Mouse (Mus musculus) cortical plate, adult 2 months (tissue): Measurements from ENCODE around the gene Lrp6. TPM values are rescaled to one million over a fixed set of nuclear protein-coding genes. Genes with fewer than 3 reads are reported as not detected.

Experiments
- H3K27ac ChIP-seq: fragments of 200-500 bp; 2 replicates; pipeline ENCODE4 v1.5.1; 2012; ENCODE audit warnings: low read length, control low read depth, inconsistent platforms; ENCODE audit not compliant: insufficient read depth
- H3K4me1 ChIP-seq: fragments of 200-500 bp; 2 replicates; pipeline ENCODE4 v1.6.1; 2011; ENCODE audit warnings: low read length; ENCODE audit not compliant: control insufficient read depth, insufficient read depth
- H3K4me3 ChIP-seq: fragments of 200-500 bp; 2 replicates; pipeline ENCODE4 v1.5.1; 2011; ENCODE audit warnings: mild to moderate bottlenecking, low read length, control low read depth; ENCODE audit not compliant: insufficient read depth
- CTCF ChIP-seq: fragments of 200-500 bp; IDR thresholded peaks from 2 replicates; pipeline ENCODE4 v1.5.1; 2011; ENCODE audit warnings: mild to moderate bottlenecking, control low read depth, low read length; ENCODE audit not compliant: insufficient read depth; ENCODE audit errors: extremely low read depth
- POLR2A ChIP-seq: fragments of 200-500 bp; IDR thresholded peaks from 2 replicates; pipeline ENCODE4 v1.6.1; 2011; ENCODE audit warnings: mild to moderate bottlenecking, low read length, control low read depth; ENCODE audit not compliant: insufficient read depth; ENCODE audit errors: extremely low read depth
- polyA plus RNA-seq: library from polyadenylated mRNA; depleted of rRNA; stranded (reverse); fragments of >200 nt; gene quantifications from 2 replicates; pipeline ENCODE4 v1.2.3, GENCODE M21; 2012

Lrp6 gene
- polyA plus RNA-seq, 1 experiment = 25.3 TPM

GRCm38 (mm10) chr6:134489637-134490036 lies 77.1 kb downstream of the Lrp6 start:
- H3K27ac ChIP-seq = no peak overlapping the region
- no peaks in the 10 kb centered on the region for H3K4me1 ChIP-seq
- no peak overlapping the region for H3K4me3 ChIP-seq
- TF ChIP-seq POLR2A (no peak), CTCF (no peak)

- Histone ChIP-seq H3K4me1 (no peaks in the 10 kb centered on the region), H3K27ac (no peak overlapping the region), H3K4me3 (no peak overlapping the region)
- TF ChIP-seq POLR2A (no peak), CTCF (no peak)
These were observed 77.6 kb downstream of the Lrp6 start for GRCm38 (mm10) chr6:134489130-134489529.

- H3K4me3 ChIP-seq = no peak overlapping the region
- TF ChIP-seq CTCF (no peak), POLR2A (no peak)
These were observed 80.4 kb downstream of the Lrp6 start for GRCm38 (mm10) chr6:134486318-134486717.

GRCm38 (mm10) chr6:134479481-134479880 lies 87.3 kb downstream of the Lrp6 start:
- no peak for TF ChIP-seq POLR2A
- TF ChIP-seq CTCF = no peak
- Histone ChIP-seq H3K27ac (no peak overlapping the region), H3K4me3 (no peak overlapping the region), H3K4me1 (peaks cover 2% of the 10 kb centered on the region)

More at GRCm38 (mm10) chr6:134486318-134486717, 80.4 kb downstream of the Lrp6 start:
- Histone ChIP-seq H3K27ac (no peak overlapping the region), H3K4me1 (no peaks in the 10 kb centered on the region)

GRCm38 (mm10) chr6:134473143-134473561 lies 93.6 kb downstream of the Lrp6 start:
- Histone ChIP-seq H3K4me3 (no peak overlapping the region), H3K4me1 (peaks cover 2% of the 10 kb centered on the region), H3K27ac (no peak overlapping the region)
- TF ChIP-seq CTCF = no peak
- no peak for TF ChIP-seq POLR2A

- TF ChIP-seq CTCF (no peak), POLR2A (no peak)
- H3K4me1 ChIP-seq = no peaks in the 10 kb centered on the region
- H3K4me3 ChIP-seq = no peak overlapping the region
- H3K27ac ChIP-seq = no peak overlapping the region
These were observed 95.9 kb downstream of the Lrp6 start for GRCm38 (mm10) chr6:134470857-134471256.

GRCm38 (mm10) chr6:134469297-134469696 lies 97.5 kb downstream of the Lrp6 start:
- TF ChIP-seq CTCF = no peak
- TF ChIP-seq POLR2A = no peak
- Histone ChIP-seq H3K4me3 (no peak overlapping the region), H3K4me1 (no peaks in the 10 kb centered on the region), H3K27ac (no peak overlapping the region)

- TF ChIP-seq POLR2A (no peak), CTCF (no peak)
- Histone ChIP-seq H3K4me1 (no peaks in the 10 kb centered on the region), H3K4me3 (no peak overlapping the region), H3K27ac (no peak overlapping the region)
These were observed 100.0 kb downstream of the Lrp6 start for GRCm38 (mm10) chr6:134466671-134467229.

GRCm38 (mm10) chr6:134461175-134461574 lies 105.6 kb downstream of the Lrp6 start:
- TF ChIP-seq CTCF (no peak), POLR2A (no peak)
- Histone ChIP-seq H3K27ac (no peak overlapping the region), H3K4me3 (no peak overlapping the region), H3K4me1 (no peaks in the 10 kb centered on the region)

- Histone ChIP-seq H3K4me3 (no peak overlapping the region), H3K4me1 (no peaks in the 10 kb centered on the region), H3K27ac (no peak overlapping the region)
- TF ChIP-seq CTCF = no peak
- no peak for TF ChIP-seq POLR2A
These were observed 108.4 kb downstream of the Lrp6 start for GRCm38 (mm10) chr6:134458376-134458775.
